Mouse (Mus musculus) C2C12 (cell line): ENCODE data around the gene Dcaf11.

ENCODE experiments used
- MAX ChIP-seq: IDR thresholded peaks from one replicate; pipeline ENCODE4 v1.6.1; 2011; ENCODE audit warnings: mild to moderate bottlenecking, control low read depth
- MYOG ChIP-seq: IDR thresholded peaks from one replicate; pipeline ENCODE4 v1.6.1; 2011; ENCODE audit not compliant: control insufficient read depth, insufficient read length; ENCODE audit errors: extremely low read depth

GRCm38 (mm10) chr14:55527940-55528339 is 31.9 kb upstream of the Dcaf11 start:
- TF ChIP-seq MAX (no peak), MYOG (no peak)
